Mouse (Mus musculus) large intestine, adult 2 months (tissue): Measurements from ENCODE around the gene Olfr763. TPM values are rescaled to one million over a fixed set of nuclear protein-coding genes. Genes with fewer than 3 reads are reported as not detected.
"Not testable (repeated sequence)": the region's sequence is repeated elsewhere in the genome, so short reads cannot be mapped to it uniquely, and the experiment has no call there.

Experiments
- DNase-seq: peaks from one replicate; pipeline ENCODE4 v3.0.0-alpha.2; 2012; ENCODE audit warnings: low read depth, low spot score
- WGBS: fragments of 180-500 bp; shearing (Covaris S2); methylation state at CpG from one replicate; pipeline ENCODE4 v1.1.7; 2018; 5-methylcytosine and 5-hydroxymethylcytosine counted together
- polyA plus RNA-seq: library from polyadenylated mRNA; depleted of rRNA; stranded (reverse); fragments of >200 nt; gene quantifications from 2 replicates; pipeline ENCODE4 v1.2.3, GENCODE M21; 2012; rRNA removed

Olfr763 gene
- polyA plus RNA-seq, result not detected in 2 replicates

- DNase-seq, result no peak
- WGBS, result 58% methylated on average over 2 of the region's 2 CpGs
Measured at GRCm38 (mm10) chr10:129010288-129010841, at the start of gene Olfr763. Gene Olfr763 (plus strand): TSS chr10:129010791.

GRCm38 (mm10) chr10:128964961-128965360 is 45.6 kb upstream of the Olfr763 start:
- no peak for DNase-seq
- 41% methylated on average over 2 of the region's 2 CpGs for WGBS

- DNase-seq, result no peak
- WGBS, result 39% methylated on average over 6 of the region's 6 CpGs
Measured at GRCm38 (mm10) chr10:128965871-128966270, 44.7 kb upstream of the Olfr763 start.

GRCm38 (mm10) chr10:128968341-128968749 is 42.2 kb upstream of the Olfr763 start:
- 6% methylated on average over 1 of the region's 1 CpGs for WGBS
- no peak for DNase-seq

- DNase-seq, result no peak
- 2% methylated on average over 1 of the region's 1 CpGs for WGBS
Measured at GRCm38 (mm10) chr10:128970740-128971250, 39.8 kb upstream of the Olfr763 start.

GRCm38 (mm10) chr10:128972841-128973240 is 37.8 kb upstream of the Olfr763 start:
- DNase-seq, result no peak

GRCm38 (mm10) chr10:128976395-128976794 is 34.2 kb upstream of the Olfr763 start:
- no peak for DNase-seq
- 59% methylated on average over 3 of the region's 3 CpGs for WGBS

More at GRCm38 (mm10) chr10:128972841-128973240, 37.8 kb upstream of the Olfr763 start:
- 77% methylated on average over 4 of the region's 4 CpGs for WGBS

GRCm38 (mm10) chr10:128977522-128978114 is 33.0 kb upstream of the Olfr763 start:
- DNase-seq, result no peak
- 8% methylated on average over 9 of the region's 9 CpGs for WGBS

- 56% methylated on average over 3 of the region's 3 CpGs for WGBS
- DNase-seq, result no peak
Measured at GRCm38 (mm10) chr10:128980644-128981365, 29.8 kb upstream of the Olfr763 start.

GRCm38 (mm10) chr10:128989131-128989530 is 21.5 kb upstream of the Olfr763 start, which contains the start of gene Olfr9:
Gene Olfr9 (plus strand): TSS chr10:128989431.
- 79% methylated on average over 1 of the region's 1 CpGs for WGBS
- DNase-seq, result not testable (repeated sequence)

- 55% methylated on average over 7 of the region's 10 CpGs for WGBS
- not testable (repeated sequence) for DNase-seq
Measured at GRCm38 (mm10) chr10:128990129-128990850, 20.3 kb upstream of the Olfr763 start.

- DNase-seq, result no peak
Measured at GRCm38 (mm10) chr10:128990994-128991393, 19.6 kb upstream of the Olfr763 start.

GRCm38 (mm10) chr10:128995796-128996195 is 14.8 kb upstream of the Olfr763 start:
- no peak for DNase-seq
- 88% methylated on average over 1 of the region's 1 CpGs for WGBS

GRCm38 (mm10) chr10:128996523-128997040 is 14.0 kb upstream of the Olfr763 start:
- 65% methylated on average over 4 of the region's 4 CpGs for WGBS
- no peak for DNase-seq

GRCm38 (mm10) chr10:129004032-129004920 is 6.3 kb upstream of the Olfr763 start:
- WGBS, result 72% methylated on average over 14 of the region's 14 CpGs
- DNase-seq, result no peak

GRCm38 (mm10) chr10:129011511-129011910 is 920 bp downstream of the Olfr763 start:
- WGBS, result 36% methylated on average over 2 of the region's 5 CpGs
- DNase-seq, result not testable (repeated sequence)

- DNase-seq, result no peak
Measured at GRCm38 (mm10) chr10:129014477-129014876, 3.9 kb downstream of the Olfr763 start.

- DNase-seq, result no peak
Measured at GRCm38 (mm10) chr10:129023319-129023718, 12.7 kb downstream of the Olfr763 start.
